Mouse (Mus musculus) spleen, adult 2 months (tissue): ENCODE results near the gene Adss. TPM values are rescaled to one million over a fixed set of nuclear protein-coding genes. Genes with fewer than 3 reads are reported as not detected.
"Not testable (repeated sequence)": the region's sequence is repeated elsewhere in the genome, so short reads cannot be mapped to it uniquely, and the experiment has no call there.

ENCODE experiments used
- DNase-seq, 2 experiments: peaks; one replicate each; pipeline versions ENCODE4 v3.0.0 to v3.0.0-alpha.2; 2012 to 2021; ENCODE audit warnings: low spot score in 2 of 2, low read depth in 1 of 2
- H3K27ac ChIP-seq: fragments of 200-500 bp; 2 replicates; pipeline ENCODE4 v1.5.1; 2012; ENCODE audit warnings: low read length, inconsistent platforms; ENCODE audit not compliant: insufficient read depth
- H3K27me3 ChIP-seq: fragments of 200-500 bp; 2 replicates; pipeline ENCODE4 v1.6.1; 2012; ENCODE audit warnings: mild to moderate bottlenecking, moderate library complexity, low read length, inconsistent platforms; ENCODE audit not compliant: control insufficient read depth, insufficient read depth
- H3K36me3 ChIP-seq: fragments of 200-500 bp; 2 replicates; pipeline ENCODE4 v1.6.1; 2012; ENCODE audit warnings: mild to moderate bottlenecking, low read length, inconsistent platforms; ENCODE audit not compliant: control insufficient read depth, insufficient read depth
- H3K4me1 ChIP-seq: fragments of 200-500 bp; 2 replicates; pipeline ENCODE4 v1.6.1; 2011; ENCODE audit warnings: inconsistent platforms; ENCODE audit not compliant: control insufficient read depth, insufficient read depth, insufficient read length
- H3K4me3 ChIP-seq: fragments of 200-500 bp; 2 replicates; pipeline ENCODE4 v1.5.1; 2011; ENCODE audit warnings: mild to moderate bottlenecking, inconsistent platforms; ENCODE audit not compliant: insufficient read depth, insufficient read length; ENCODE audit errors: extremely low read depth
- CTCF ChIP-seq: fragments of 200-500 bp; IDR thresholded peaks from 2 replicates; pipeline ENCODE4 v1.5.1; 2011; ENCODE audit warnings: mild to moderate bottlenecking, inconsistent platforms; ENCODE audit not compliant: insufficient read depth, insufficient read length, insufficient replicate concordance; ENCODE audit errors: extremely low read depth
- POLR2A ChIP-seq: fragments of 200-500 bp; IDR thresholded peaks from 2 replicates; pipeline ENCODE4 v1.6.1; 2011; ENCODE audit warnings: low read depth, low read length, inconsistent platforms
- WGBS: fragments of 180-500 bp; shearing (Covaris S2); methylation state at CpG from one replicate; pipeline ENCODE4 v1.1.7; 2018; 5-methylcytosine and 5-hydroxymethylcytosine counted together
- polyA plus RNA-seq: library from polyadenylated mRNA; depleted of rRNA; stranded (reverse); fragments of >200 nt; gene quantifications from 2 replicates; pipeline ENCODE4 v1.2.3, GENCODE M21; 2012; rRNA removed

Adss gene
- 10.4 and 12.5 TPM in 2 replicates for polyA plus RNA-seq

DNA sequence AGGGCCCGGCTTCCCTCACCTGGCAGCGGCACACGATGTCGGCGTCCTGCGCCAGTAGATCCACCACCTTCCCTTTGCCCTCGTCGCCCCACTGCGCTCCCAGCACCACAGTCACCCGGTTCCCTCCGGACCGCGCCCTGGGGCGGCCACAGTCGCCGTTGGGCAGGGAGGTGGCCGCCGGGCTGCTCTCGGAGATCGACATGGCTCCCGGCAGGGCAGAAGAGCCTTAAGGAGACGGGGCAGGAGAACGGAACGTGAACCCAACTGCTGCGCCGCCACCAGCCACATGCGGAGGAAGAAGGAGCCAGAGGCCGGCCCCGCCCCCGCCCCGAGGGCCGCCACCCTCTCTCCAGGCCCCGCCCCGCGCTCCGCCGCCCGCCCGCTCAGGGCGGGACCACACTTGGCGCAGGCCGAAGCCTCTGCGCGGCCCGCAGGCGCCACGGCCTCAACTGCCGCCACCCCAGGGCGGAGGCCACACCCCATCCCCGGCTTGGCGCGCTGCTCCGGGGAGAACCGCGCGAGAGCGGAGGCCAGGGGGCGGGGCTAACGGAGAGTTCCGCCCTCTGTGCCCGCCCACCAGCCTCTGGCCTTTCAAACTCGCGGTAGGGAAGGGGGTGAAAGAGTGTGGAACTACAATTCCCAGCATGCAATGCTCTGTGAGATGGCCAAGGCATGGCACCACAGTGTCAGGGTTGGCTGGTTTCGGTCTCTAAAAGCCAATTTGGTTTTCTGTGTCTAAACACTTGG is at the start of gene Adss:
TSS of gene Adss (minus strand) at position 319 of the 747 bp plus-strand sequence.
- Histone ChIP-seq H3K36me3 (no peaks in the 10 kb centered on the region), H3K4me3 (peak within 1 kb of the TSS; percentile 96), H3K4me1 (peaks cover 11% of the 10 kb centered on the region), H3K27me3 (no peaks in the 10 kb centered on the region), H3K27ac (peak within 1 kb of the TSS; percentile 96)
- DNase-seq: peak; percentile 96 to 99
- TF ChIP-seq POLR2A (peak; percentile 71), CTCF (no peak)
- 0% methylated on average over 64 of the region's 64 CpGs for WGBS

DNA sequence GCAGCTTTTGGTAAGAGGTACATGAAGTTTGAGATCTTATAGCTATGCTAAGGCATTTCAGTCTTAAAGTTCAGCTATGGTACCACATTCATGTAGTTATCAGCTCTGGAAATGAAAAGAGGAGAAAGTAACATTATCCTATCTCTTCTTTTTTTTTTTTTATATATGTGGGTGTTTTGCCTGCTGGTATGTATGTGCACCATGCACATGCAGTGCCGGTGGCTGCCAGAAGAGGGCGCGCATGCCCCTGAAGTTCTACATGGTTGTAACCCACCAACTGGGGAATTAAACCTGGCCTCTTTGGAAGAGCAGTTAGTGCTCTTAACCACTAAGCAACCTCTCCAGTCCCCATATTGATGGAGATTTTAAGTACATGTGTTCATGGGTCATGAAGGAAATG is 49.5 kb upstream of the Adss start:
- WGBS: 58% methylated on average over 3 of the region's 3 CpGs
- not testable (repeated sequence) for DNase-seq, H3K27me3 ChIP-seq, H3K4me3 ChIP-seq, H3K36me3 ChIP-seq, H3K27ac ChIP-seq, H3K4me1 ChIP-seq

DNA sequence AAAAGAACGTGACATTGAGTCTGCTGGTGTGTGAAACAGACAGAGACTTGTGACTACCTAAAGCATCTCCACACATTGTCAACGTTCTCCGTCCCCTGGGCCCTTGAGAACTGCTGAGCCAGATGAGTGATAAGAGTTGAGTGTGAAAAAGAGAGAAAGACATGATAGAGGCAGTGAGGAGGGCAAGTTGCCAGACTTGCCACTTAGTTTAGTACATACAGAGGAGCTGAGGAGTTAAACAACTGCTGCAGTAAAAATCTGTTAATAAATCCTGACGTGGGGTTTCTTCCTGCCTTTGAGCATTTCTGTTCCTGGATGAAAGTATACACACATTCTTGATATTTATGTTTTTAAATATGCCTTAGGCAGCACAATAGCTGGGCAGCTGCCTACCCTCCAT is 31.5 kb upstream of the Adss start:
- H3K36me3 ChIP-seq, H3K4me1 ChIP-seq, H3K4me3 ChIP-seq, H3K27me3 ChIP-seq, DNase-seq, H3K27ac ChIP-seq: not testable (repeated sequence)
- whole genome bisulfite sequencing: 75% methylated on average over 4 of the region's 4 CpGs

DNA sequence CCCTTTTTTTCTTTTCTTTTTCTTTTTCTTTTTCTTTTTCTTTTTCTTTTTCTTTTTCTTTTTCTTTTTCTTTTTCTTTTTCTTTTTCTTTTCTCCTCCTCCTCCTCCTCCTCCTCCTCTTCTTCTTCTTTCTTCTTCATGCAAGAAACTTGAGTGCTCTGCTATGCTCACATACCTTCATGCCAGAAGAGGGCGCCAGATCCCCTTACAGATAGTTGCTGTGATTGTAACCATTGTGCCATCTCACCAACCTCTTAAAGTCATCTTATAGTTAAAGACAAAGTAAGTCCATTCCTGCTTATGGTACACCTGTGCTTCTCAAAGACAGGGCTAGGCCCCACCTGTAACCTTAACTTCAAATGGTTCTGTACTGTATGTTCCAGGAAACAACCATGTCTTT is 10.5 kb upstream of the Adss start:
- 27% methylated on average over 1 of the region's 1 CpGs for WGBS
- peak in 1 of 2 experiments; percentile 36 for DNase-seq
- not testable (repeated sequence) for H3K27me3 ChIP-seq, H3K4me3 ChIP-seq, H3K27ac ChIP-seq, H3K36me3 ChIP-seq, H3K4me1 ChIP-seq
- peak; percentile 12; the same call in 1 of the 2 replicates for TF ChIP-seq CTCF

- no peak overlapping the region for H3K27ac ChIP-seq
- no peaks in the 10 kb centered on the region for H3K36me3 ChIP-seq
- no peaks in the 10 kb centered on the region for H3K27me3 ChIP-seq
- TF ChIP-seq POLR2A: no peak
- no peak for DNase-seq
- H3K4me1 ChIP-seq: no peaks in the 10 kb centered on the region
- no peak overlapping the region for H3K4me3 ChIP-seq
- WGBS: 86% methylated on average over 2 of the region's 2 CpGs
These were observed 7.2 kb upstream of the Adss start for GRCm38 (mm10) chr1:177803511-177803910.

GRCm38 (mm10) chr1:177797151-177797755 is 942 bp upstream of the Adss start:
- Histone ChIP-seq H3K27ac (no peak overlapping the region), H3K36me3 (no peaks in the 10 kb centered on the region)

DNA sequence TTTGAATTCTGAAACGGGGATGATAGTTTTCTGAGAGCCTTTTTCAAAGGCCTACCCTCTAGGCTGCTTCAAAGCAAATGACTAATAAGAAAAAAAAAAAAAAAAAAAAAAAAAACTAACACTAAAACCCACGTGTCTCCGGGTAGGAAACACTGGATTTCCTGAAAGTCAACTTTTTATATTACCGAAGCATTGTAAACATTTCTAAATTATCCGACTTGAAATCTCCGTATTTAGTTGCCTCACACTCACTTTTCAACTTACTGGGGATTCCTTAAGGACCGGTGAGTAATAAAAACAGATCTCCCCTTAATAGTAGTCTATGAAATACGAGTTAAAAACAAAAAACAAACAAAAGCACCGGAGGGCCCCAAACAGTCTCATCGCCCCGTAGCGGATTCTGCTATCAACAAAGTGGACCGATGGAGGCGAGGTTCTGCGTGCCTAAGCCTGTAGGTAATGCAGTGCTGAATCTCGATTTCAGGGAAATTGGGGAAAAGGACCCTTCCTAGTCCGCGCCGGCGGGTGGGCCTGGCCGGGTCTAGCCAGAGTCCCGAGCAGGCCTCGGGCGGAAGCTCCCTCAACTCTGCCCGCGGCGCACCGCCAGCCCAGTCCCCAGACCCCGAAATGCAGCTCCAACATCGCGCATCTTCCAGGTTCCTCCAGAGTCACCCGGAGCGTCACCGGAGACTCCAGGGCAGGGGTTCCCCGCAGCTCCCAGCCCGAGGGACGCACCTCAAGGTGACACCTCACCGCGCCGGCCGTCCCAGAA is 704 bp downstream of the Adss start:
- no peaks in the 10 kb centered on the region for H3K36me3 ChIP-seq
- H3K4me3 ChIP-seq: peak overlapping the region; percentile 96
- peaks cover 11% of the 10 kb centered on the region for H3K4me1 ChIP-seq
- H3K27ac ChIP-seq: peak overlapping the region; percentile 96
- TF ChIP-seq POLR2A: no peak
- TF ChIP-seq CTCF: no peak
- DNase-seq: peak in 1 of 2 experiments; percentile 58
- WGBS: under 1% methylated on average over 41 of the region's 41 CpGs
- no peaks in the 10 kb centered on the region for H3K27me3 ChIP-seq

More at GRCm38 (mm10) chr1:177797151-177797755, 942 bp upstream of the Adss start:
- 73% methylated on average over 8 of the region's 8 CpGs for WGBS
- no peaks in the 10 kb centered on the region for H3K27me3 ChIP-seq
- DNase-seq: no peak
- no peak overlapping the region for H3K4me3 ChIP-seq
- peaks cover 11% of the 10 kb centered on the region for H3K4me1 ChIP-seq
- TF ChIP-seq POLR2A (no peak), CTCF (no peak)
